Mouse (Mus musculus): Measurements from ENCODE around the gene Eif2ak3.
A peak's percentile ranks its signal among the peaks of the same experiment; 100 is the strongest.

Eif2ak3 gene

DNA sequence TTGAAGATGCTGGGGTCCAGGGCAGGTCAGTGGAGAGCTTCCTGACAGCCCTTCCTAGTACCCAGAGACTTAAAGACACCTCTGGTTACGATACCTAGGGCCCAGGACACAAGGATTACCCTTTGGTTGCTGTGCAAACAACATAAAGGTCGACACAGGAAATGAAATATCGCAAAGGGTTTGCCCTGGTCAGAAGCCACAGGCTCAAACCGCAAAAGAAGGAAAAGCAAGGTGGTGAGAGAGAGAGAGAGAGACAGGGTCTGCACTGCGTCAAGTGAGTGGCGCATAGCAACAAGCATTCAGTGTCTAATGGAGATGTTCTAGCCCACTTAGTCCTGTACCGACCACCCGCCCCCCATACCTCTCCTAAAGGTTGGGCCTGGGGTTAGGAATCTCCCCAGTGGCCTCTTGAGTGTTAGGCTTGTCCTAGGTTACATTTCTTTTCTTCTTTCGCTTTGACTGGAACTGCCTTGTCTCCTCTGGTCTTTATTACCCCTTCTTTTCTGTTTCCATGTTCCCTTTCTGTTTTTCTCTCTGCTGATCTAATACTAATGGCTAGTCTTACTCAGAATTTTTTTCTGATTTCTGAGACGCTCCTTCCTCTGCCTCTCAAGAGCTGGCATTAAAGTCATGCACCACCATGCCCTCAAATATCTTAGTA, 13.0 kb upstream of the Eif2ak3 start:
- no peak for DNase-seq (ENCODE audit: low spot score in 2 of 2)

DNA sequence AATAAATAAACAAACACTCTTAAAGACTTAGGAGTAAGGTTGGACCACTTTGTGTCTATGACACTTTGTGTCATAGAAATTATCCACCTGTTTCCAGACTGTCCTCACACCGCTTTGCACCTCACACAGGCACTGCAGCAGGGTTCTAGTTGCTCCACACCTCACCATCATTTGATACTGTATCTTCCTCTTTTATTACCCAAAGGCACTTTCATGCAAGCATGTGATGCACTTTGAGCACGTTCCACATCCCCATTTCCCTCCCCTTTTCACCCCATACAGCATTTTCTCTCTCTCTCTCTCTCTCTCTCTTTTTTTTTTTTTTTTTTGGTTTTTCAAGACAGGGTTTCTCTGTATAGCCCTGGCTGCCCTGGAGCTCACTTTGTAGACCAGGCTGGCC, 7.0 kb upstream of the Eif2ak3 start:
- DNase-seq (ENCODE audit: low spot score in 2 of 2) = no peak

DNA sequence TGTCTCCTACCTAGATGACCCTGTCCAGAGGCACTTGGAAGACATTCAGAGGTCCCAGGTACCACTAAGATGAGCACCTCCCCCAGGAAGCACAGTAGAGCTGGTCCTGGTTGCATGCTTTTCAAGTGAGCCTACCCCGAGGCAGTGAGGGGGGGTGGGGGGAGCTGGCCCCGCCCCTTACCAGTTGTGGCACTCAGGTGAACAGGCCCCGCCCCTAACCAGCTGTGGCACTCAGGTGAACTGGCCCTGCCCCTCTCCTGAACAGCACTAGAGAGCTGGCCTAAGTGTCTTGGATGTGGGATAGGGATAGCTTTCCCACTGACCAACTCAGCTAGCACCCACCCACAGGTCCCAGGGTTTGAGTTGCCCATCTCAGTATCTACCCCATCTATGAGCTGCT, 5.8 kb upstream of the Eif2ak3 start:
- no peak for DNase-seq (ENCODE audit: low spot score in 2 of 2)

DNA sequence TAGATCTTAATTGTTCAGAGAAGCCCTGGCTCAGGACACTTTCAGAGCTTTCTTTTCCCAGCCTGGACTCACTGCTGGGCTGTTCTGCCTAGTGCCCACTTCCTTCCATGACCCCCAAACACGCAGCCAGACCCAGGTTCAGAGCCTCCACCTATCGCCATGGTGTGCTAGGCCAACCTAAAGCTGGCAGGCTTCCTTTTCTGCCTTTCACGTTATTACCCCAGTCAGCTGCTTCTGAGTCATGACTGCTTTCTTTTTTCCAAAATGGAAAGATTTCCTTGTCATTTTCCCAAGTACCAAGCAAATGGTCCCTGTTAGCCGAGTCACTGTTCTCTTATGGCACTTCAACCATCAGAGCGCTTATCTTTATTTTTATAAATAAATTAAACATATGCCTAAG, 4.0 kb upstream of the Eif2ak3 start:
- no peak for DNase-seq (ENCODE audit: low spot score in 2 of 2)

DNA sequence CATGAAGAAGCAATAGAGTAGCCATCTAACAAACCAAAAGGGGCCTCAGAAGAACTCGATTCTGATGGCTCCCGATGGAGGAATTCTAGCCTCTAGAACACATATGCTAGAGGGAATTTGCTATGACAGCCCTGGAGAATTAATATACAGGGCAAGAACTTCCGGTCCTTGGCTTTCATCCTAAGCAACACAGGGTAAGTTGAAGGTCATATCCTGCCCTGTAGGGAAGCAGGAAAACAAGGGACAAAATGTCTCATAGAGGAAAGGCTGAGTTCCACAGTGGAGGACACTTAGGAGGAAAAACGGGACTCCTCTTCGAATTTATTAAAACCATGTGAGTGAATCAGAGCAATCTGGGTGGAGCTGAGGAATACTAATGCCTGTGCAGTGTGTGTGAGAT, 1.3 kb upstream of the Eif2ak3 start:
- DNase-seq (ENCODE audit: low spot score in 2 of 2) = no peak

DNA sequence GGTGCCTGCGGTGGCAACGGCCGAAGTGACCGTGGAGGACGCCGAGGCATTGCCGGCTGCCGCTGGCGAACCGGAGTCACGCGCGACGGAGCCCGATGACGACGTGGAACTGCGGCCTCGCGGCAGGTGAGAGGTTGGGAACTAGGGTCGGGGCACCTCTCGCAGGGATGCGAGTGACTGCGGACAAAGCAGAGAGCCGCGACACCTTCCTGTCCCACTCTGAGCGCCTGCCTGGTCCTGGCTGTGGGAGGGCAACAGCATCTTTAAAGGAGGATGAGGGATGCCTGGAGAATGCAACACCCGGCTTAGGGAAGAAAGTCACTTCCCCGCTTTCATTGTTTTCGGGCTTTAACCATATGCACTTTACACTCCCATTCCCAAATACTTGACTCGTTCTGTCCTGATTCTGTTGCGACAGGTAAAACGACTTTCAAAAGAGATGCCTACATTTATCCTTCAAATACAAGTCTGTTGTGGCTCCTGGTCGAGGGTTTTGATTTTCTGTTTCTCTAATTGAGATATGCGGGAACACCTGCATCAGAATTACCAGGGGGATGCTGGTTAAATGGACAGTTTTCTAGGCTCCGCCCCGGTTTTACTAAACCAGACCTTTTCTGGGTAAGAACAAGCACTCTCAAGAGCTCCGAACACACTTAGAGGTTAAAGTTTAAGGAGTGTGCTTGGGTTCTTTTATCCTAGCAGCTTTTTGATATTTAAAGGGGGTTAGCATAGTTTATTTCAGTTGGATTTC, 756 bp downstream of the Eif2ak3 start:
- DNase-seq (ENCODE audit: low spot score in 2 of 2) = peak in 1 of 2 experiments; percentile 52

DNA sequence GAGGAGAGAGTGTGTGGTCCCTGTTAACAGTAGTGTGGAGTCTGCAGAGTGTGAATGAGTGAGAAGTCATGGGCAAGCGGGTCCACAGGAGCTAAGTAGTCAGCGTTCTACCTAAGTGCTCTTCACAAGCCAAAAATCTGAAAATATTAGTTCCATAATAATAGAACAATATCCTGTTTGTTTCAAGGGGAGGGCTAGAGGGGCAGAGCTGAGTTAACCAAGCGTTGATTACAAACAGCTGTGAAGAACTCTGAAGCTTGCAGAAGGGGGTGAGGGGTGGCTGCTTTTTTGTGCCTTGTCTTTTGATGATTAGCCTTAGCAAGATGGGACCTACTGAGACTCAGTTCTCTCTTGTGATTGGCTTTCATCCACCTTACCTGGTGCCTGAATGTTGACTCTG, 3.1 kb downstream of the Eif2ak3 start:
- DNase-seq (ENCODE audit: low spot score in 2 of 2) = no peak

DNA sequence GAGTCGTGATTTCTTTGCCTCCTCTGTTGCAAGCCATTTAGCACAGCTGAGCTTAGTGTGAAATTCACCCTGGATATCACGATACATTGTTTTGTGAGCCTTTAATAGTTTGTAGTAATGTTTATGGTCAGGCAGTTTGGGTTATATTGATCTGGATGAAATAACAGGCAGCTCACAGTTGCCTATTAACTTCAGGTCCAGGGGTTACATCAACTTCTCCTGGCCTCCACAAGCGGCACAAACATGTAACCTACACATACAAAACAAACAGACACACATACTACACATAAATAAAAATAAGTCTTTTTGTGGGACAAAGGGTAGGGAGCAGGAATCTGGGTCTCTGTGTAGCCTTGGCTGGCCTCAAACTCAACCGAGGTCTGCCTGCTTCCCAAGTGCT, 9.1 kb downstream of the Eif2ak3 start:
- DNase-seq (ENCODE audit: low spot score in 2 of 2) = no peak

DNA sequence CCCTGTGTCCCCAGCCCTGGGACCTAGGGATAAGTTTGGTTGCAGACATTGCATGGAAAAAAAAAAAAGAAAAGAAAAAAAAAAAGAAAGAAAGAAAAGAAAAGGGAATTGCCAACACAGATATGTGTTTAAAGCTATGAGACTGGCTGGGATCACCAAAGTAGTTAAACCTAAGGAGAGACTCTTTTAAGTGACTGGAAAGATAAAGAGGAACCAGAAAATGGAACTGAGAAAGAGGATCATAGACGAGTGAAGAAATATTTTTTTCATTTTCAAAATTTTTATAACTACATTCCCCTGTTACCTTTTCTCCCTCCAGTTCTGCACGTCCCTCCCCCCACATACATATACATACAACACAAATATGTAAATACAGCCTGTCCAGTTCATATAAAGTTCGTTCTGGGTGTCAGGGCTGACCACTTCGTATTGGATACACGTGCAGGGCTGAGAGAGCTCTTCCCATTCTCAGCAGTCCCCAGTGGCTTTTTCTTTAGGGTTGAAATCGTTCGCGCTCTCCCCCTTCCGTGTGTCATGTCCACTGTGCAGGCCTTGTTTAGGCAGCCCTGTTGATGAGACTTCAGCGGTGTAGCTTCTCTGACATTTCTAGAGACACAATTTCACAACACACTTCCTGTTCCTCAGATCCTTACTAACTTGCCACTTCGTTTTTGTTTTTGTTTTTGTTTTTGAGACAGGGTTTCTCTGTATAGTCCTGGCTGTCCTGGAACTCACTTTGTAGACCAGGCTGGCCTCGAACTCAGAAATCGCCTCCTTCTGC, 11.4 kb downstream of the Eif2ak3 start:
- no peak for DNase-seq (ENCODE audit: low spot score in 2 of 2)

DNA sequence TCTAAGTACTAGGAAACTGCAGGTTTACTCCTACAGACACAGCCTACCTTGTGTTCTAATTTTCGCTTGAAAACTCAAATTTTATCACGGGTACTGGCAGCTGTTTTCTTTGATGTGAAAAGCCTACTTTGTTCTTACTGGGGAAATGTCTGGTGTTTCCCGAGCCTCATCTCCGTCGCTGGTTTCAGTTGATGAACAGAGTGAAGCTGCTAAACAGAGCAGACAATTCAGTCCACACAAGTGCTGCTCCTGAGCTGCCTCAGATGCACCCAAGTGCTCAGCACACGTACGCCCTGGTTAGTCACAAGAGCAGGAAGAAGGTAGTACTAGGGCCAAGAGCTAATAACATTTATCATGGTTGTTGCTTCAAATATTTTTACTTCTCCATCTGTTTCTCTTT, 18.4 kb downstream of the Eif2ak3 start:
- DNase-seq (ENCODE audit: low spot score in 2 of 2) = no peak

DNA sequence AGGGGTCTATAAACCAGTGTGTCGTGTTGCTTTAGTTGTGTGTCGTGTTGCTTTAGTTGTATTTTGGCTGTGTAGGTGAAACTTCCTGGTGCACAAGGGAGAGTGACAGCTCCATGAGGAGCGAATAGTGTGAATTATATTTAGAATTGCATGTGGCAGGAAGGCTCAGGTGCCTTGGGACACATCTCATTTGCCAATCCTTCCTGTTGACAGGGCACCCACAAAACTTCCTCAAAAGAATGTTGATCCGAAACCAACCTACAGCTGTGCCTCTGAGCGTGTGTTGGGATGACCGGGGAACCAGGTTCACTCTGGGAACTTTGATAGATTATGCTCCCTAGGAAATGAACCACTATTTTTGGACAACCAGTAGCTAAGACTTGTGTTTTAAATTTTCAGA, 20.0 kb downstream of the Eif2ak3 start:
- no peak for DNase-seq (ENCODE audit: low spot score in 2 of 2)

DNA sequence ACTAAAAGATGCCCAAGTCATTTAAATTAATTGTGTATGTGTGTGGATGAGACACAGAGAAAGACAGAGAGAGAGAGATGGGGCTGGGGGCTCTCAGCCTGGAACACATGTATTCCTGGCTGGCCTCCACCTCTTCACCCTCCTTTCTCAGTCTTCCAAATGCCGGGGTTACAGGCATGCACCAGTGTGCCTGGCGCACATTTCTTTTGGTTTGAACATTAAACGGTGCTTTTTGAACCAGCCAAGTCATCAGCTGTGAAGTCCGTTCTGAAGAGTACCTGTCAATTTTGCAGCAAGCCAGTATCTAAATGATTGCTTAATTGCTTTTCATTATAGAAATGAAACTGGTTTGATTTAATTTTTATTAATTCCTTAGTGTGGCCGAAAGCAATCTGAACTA, 22.4 kb downstream of the Eif2ak3 start:
- DNase-seq (ENCODE audit: low spot score in 2 of 2) = no peak

DNA sequence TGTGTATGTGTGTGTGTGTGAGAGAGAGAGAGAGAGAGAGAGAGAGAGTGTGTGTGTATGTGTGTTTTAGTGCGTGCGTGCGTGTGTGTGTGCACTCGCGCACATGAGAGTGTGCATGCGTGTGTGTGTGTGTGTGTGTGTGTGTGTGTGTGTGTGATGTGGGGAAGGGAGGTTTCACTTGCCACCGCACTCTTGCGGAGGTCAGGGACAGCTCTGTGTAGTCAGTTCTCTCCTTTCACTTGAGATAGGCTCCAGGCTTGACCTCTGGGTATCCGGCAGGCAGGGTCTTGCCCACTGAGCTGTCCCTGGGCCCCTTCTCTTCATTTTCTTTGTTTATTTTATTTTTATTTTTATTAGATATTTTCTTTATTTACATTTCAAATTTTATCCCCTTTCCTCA, 23.0 kb downstream of the Eif2ak3 start:
- no peak for DNase-seq (ENCODE audit: low spot score in 2 of 2)

DNA sequence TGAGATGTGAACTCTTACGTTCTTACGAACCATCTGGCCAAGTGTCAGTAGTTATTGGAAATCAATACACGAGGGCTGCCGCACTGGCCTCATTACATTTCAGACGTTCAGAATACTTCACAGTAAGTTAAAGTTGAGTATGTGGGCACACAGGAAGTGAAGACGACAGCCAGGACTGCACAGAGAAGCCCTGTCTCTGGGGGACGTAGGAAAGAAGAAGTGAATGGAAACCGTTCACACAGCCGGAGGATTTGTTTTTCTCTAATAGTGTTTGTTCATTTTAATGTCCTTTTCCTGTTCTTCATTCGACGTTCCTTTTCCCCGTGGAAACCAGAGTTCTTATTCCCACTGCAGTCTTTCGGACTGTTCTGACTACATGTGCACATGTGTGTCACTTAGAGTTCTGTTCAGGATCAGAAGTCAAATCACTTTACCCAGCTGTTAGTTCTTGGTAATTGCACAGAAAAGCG, 27.2 kb downstream of the Eif2ak3 start:
- no peak for DNase-seq (ENCODE audit: low spot score in 2 of 2)

DNA sequence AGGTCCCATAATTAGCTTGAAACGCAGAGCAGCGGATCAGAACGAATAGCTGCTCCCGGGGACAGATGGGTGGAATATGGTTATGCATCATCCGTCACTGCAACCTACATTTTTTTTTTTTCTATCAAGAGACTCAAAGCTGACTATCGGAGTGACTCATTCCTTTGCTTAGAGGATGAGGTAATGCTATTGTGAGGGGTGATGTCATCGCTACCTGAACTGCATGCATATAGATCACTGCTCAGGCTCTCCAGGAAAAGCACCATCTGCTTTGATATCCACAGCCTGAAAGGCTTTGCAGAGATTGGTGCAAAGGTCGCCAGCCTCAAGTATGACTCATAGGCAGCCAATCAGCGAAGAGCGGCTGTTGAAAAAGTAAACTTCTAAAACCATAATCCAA, 27.8 kb downstream of the Eif2ak3 start:
- peak; percentile 54 to 61 for DNase-seq (ENCODE audit: low spot score in 2 of 2)

DNA sequence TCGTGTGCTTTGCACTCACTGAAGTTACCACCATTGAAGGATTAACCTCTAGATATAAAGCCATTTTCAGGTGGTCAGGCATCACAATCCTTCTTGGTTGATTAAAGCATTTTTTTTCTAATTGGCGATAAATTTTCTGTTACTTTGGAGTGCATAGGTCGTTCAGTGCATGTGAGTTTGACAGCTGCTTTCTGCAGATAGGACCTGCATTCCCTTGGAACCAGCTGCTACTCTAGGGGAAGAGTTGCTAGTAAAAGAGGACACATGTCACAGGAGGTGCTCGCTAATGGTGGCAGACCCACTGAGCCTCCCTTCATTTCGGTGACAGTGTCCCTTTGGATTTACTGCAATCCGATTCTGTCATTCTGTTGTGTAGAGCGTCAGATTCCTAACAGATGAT, 28.3 kb downstream of the Eif2ak3 start:
- DNase-seq (ENCODE audit: low spot score in 2 of 2) = no peak

DNA sequence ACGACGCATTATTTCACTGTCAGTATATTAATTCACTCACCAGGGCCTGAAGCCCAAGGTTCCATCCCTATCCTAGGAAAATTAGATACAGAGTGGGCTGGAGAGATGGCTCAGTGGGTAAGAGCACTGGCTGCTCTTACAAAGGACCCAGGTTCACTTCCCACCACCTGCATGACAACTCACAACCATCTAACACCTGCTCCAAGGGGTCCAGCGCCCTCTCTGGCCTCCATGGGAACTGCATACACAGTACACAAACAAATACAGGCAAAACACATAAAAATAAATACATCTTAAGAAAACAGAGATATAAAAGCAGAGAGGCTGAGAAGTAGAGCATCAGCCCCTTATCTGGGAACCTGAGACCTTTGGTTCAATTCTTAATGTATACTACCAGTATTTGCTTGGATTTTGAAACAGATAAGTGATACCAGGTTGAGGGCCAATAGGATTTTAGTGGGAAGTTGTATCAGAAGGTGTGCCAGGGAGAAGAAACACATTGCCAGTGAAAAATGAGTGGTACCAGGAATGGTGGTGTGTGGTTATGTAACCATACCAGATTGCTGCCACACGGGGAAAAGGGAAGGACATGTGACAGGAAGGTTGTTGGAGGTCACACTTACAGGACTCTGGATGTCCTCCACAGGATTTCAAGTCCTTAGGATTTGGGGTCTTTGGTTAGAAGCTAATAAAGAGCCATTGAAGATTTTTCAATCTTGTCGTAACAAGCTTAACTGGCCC, 29.9 kb downstream of the Eif2ak3 start:
- no peak for DNase-seq (ENCODE audit: low spot score in 2 of 2)

DNA sequence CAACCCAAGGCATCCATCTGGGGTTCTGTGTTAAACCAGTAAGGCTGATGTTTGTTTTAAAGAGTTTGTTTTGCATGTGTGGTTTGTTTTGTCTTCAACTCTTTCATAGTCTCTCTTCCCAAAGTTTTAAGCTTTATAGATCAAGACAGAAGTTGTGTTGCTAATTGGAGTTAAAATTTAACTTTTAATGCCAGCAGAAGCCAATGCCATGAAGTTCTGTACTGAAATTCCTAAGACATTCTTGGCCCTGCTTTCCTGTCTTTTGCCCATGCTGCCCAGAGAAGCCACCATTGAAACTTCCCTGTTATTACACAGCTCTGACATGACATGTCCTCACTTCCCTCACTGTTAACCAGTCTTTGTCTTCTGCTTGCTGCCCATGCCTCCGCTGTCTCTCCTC, 30.7 kb downstream of the Eif2ak3 start:
- no peak for DNase-seq (ENCODE audit: low spot score in 2 of 2)

DNA sequence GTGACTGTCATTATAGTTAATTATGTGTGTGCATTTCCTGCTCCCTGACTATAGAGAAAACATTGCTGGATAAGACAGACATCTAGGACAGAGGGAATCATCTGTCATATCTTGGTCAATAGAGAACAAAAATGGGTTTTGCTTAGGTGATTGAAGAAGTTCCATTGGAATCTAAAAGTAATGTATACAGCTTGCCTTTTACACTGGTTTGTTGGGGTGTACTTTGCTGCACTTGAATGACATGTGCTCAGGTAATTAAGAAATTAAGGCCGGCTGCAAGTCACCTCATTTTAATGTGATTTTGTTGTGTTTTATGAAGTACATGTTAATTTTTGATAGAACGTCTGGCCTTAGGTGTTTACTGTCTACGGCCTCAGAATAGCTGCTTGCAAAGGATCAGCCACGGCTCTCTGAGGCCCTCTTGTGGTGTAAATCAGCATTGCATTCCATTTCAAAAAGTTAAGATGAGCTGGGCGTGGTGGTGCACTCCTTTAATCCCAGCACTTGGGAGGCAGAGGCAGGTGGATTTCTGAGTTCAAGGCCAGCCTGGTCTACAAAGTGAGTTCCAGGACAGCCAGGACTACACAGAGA, 36.5 kb downstream of the Eif2ak3 start:
- DNase-seq (ENCODE audit: low spot score in 2 of 2) = peak; percentile 84 to 91

DNA sequence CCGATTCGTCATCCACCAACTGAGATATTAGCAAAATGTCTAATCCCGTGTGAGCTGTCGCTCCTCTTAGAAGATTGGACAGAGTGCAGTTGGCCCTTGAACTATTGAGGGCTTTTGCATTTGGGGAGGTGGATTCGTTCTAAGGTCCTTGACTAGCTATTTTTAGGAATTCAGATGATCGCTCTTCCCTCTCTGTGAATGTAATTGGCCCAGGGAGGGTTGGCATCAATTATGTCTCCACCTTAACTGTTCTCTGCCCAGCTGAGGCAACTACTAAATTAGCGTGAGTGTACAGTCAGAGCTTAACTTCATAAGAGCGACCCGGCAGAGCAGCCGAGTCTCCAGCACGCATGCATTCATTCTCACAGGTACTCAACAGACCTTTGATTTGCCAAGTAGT, 43.7 kb downstream of the Eif2ak3 start:
- no peak for DNase-seq (ENCODE audit: low spot score in 2 of 2)

DNA sequence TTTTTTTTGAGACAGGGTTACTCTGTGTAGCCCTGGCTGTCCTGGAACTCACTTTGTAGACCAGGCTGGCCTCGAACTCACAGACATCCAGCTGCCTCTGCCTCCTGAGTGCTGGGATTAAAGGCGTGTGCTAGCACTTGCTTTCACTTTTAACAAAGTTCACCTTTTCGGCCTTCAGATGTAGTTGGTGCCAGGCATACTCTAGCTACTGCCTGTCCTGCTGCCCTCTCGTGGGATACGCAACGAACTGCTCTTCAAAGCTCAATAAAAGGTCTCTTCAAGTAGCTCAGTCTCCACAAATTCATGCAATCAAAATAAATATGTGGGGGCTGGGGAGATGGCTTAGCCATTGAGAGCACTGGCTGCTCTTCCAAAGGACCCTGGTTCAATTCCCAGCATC, 53.9 kb downstream of the Eif2ak3 start:
- no peak for DNase-seq (ENCODE audit: low spot score in 2 of 2)

DNA sequence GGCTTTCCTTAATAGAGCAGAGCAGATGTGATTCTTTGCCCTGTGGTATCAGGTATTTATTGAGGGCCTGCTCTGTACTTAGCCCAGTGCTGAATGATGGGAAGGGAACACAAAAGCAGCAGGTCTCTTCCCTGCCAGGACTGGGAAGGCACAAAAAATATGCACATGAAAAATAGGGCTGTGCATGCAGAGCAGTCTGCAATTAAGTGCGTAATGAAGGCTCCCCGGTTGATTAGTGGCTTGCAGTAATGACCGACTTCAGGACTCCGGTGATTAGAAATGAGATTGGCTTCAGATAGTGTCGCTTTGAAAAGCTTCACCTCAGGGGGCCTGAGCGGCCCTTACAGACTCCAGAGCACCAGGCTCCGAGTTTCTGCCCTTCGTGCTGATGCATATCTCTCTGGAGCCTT, 55.3 kb downstream of the Eif2ak3 start:
- DNase-seq (ENCODE audit: low spot score in 2 of 2) = no peak

Data from frontal cortex, postnatal 36 days (tissue).